Mouse (Mus musculus) liver, embryonic 14.5 days (tissue): ENCODE measurements at regions not wholly inside any gene's neighbourhood (a gene's known extent, or its start where the extent isn't known, plus 50 kb on each side); places are given as distances from the start of the nearest gene placed in this dataset.

Experiments used
- ATAC-seq: fragments of 200-750 bp; cut with Nextera tagmentation; 2 replicates; pipeline ENCODE4 v1.8.0; 2017; ENCODE audit warnings: moderate number of reproducible peaks, mild to moderate bottlenecking, moderate library complexity; ENCODE audit not compliant: insufficient read depth
- DNase-seq, 3 experiments: peaks; one replicate each; pipeline ENCODE4 v3.0.0-alpha.2; 2012 to 2013; ENCODE audit warnings: low read depth in 3 of 3, low spot score in 3 of 3
- H3K27ac ChIP-seq: fragments of 300-500 bp; sonication (generic); 2 replicates; pipeline ENCODE4 v1.5.1; 2014; ENCODE audit warnings: moderate library complexity, mild to moderate bottlenecking, control low read depth, inconsistent platforms
- H3K27me3 ChIP-seq: fragments of 300-500 bp; sonication (generic); 2 replicates; pipeline ENCODE4 v1.6.1; 2014; ENCODE audit warnings: mild to moderate bottlenecking, low read length, moderate library complexity; ENCODE audit not compliant: control insufficient read depth, insufficient read depth
- H3K36me3 ChIP-seq: fragments of 300-500 bp; sonication (generic); replicated peaks from 2 replicates; pipeline ENCODE4 v1.6.1; 2014; ENCODE audit warnings: low read depth; ENCODE audit not compliant: control insufficient read depth, insufficient read depth
- H3K4me1 ChIP-seq, 2 experiments: fragments of 200-500 bp in 1 of 2; fragments of 300-500 bp in 1 of 2; sonication (generic) in 1 of 2; replicated peaks; 2 replicates each; pipeline ENCODE4 v1.6.1; 2012 to 2014; ENCODE audit warnings: antibody characterized with exemption in 1 of 2, inconsistent platforms in 1 of 2, low read length in 1 of 2; ENCODE audit not compliant: control insufficient read depth in 2 of 2, insufficient read depth in 2 of 2
- H3K4me2 ChIP-seq: fragments of 300-500 bp; sonication (generic); 2 replicates; pipeline ENCODE4 v1.6.1; 2014; ENCODE audit warnings: low read depth, mild to moderate bottlenecking, control low read depth, moderate library complexity
- H3K4me3 ChIP-seq, 2 experiments: fragments of 200-500 bp in 1 of 2; fragments of 300-500 bp in 1 of 2; sonication (generic) in 1 of 2; 2 replicates each; pipeline ENCODE4 v1.5.1; 2012 to 2014; ENCODE audit warnings: low read depth in 2 of 2, low read length in 2 of 2, mild to moderate bottlenecking in 2 of 2, control low read depth in 1 of 2, inconsistent platforms in 1 of 2, moderate library complexity in 1 of 2; ENCODE audit not compliant: insufficient read depth in 1 of 2
- H3K9ac ChIP-seq: fragments of 300-500 bp; sonication (generic); replicated peaks from 2 replicates; pipeline ENCODE4 v1.6.1; 2014; ENCODE audit warnings: mild to moderate bottlenecking, control low read depth, moderate library complexity
- H3K9me3 ChIP-seq: fragments of 300-500 bp; sonication (generic); 2 replicates; pipeline ENCODE4 v1.6.1; 2016; ENCODE audit warnings: low read length, mixed read lengths; ENCODE audit not compliant: control insufficient read depth
- CTCF ChIP-seq: IDR thresholded peaks from 2 replicates; pipeline ENCODE4 v1.5.1; 2016; ENCODE audit warnings: antibody characterized with exemption, low read depth, control low read depth
- EP300 ChIP-seq: IDR thresholded peaks from 2 replicates; pipeline ENCODE4 v1.6.1; 2016; ENCODE audit warnings: antibody characterized with exemption, low read depth
- WGBS: fragments of 180-500 bp; shearing (Covaris S2); extraction: QIAGEN DNeasy Blood & Tissue Kit; methylation state at CpG from one replicate; pipeline ENCODE4 v1.1.7; 2014; ENCODE audit not compliant: insufficient replicate concordance; 5-methylcytosine and 5-hydroxymethylcytosine counted together

DNA sequence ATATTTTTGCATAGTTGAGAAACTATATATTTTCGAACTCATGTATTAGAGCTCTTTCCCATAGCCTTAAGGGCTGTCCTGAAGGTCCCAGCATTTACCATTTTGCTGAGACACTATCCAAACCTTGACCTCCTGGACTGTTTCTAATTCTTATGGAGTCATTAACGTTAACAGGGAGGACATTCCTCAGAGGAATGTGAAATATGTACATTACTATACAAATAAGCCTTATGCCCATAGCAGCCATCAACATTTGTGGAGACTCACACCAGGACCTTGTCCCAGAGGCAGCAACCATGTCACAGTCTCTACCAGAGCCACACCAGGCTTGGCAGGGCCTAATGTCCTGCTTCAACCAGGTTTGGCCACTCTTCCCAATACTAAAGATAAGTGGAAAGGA, 54.6 kb upstream of the Atp13a3 start:
- TF ChIP-seq CTCF (no peak), EP300 (no peak)
- no peaks in the 10 kb centered on the region for H3K27me3 ChIP-seq
- peaks cover 26 to 28% of the 10 kb centered on the region in 2 experiments for H3K4me1 ChIP-seq
- ATAC-seq (no peak), DNase-seq (no peak)
- no peak overlapping the region for H3K4me3 ChIP-seq
- no peak overlapping the region for H3K4me2 ChIP-seq
- H3K27ac ChIP-seq, result no peak overlapping the region
- H3K9ac ChIP-seq, result no peak overlapping the region
- H3K36me3 ChIP-seq, result no peaks in the 10 kb centered on the region
- WGBS, result 65% methylated on average over 2 of the region's 2 CpGs
- peaks cover 5% of the 10 kb centered on the region; the same call in 1 of the 2 replicates for H3K9me3 ChIP-seq

DNA sequence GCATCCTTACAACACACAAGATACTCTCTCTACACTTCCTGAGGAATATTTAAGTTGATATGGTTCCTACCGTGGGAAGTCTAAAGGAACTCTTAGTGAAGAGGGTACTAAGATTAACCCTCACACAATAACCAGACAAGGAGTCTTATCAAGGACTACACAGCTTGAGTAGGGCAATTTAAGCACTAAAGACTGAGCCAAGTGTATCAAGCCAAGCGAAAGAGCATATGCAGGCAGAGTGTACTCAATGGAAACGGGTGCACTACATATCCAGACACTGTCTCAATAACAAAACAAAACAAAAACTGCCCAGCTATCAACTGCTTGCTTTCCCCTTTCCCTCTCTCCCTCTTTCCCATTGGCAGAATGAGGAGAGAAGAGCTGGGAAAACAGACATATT, 52.1 kb upstream of the Atp13a3 start:
- H3K27me3 ChIP-seq, result no peaks in the 10 kb centered on the region
- H3K36me3 ChIP-seq, result no peaks in the 10 kb centered on the region
- H3K9ac ChIP-seq, result no peak overlapping the region
- 0 out of 2 replicates have a peak overlapping the region, but pooled peaks have one; percentile 13 for H3K4me2 ChIP-seq
- peak overlapping the region; percentile 37 for H3K27ac ChIP-seq
- peaks cover 40 to 45% of the 10 kb centered on the region in 2 experiments for H3K4me1 ChIP-seq
- H3K4me3 ChIP-seq, result no peak overlapping the region
- peaks cover 5% of the 10 kb centered on the region; the same call in 1 of the 2 replicates for H3K9me3 ChIP-seq
- TF ChIP-seq CTCF (no peak), EP300 (peak; percentile 50)
- DNase-seq, result peak in 1 of 3 experiments; percentile 24
- WGBS, result 20% methylated on average over 3 of the region's 3 CpGs
- ATAC-seq, result peak; percentile 60

DNA sequence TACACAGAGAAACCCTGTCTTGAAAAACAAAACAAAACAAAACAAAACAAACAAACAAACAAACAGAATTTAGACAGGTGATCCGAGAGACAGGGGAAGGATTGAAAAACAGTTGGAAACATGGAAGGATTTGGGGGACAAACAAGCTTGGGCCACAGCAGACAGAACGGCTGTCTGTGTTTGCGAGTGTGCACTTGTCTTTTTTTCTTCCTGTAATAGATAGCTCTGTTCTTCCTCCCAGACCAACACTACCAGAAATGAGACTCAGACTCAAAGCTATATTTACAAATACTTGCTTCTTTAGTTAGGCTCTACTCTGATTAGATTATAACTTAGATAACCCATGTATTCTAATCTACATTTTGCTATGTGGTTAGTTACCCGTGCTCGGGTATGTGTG, 51.6 kb upstream of the Atp13a3 start:
- Histone ChIP-seq H3K9ac (no peak overlapping the region), H3K4me2 (no peak overlapping the region; the same call in 1 of the 2 replicates), H3K27me3 (no peaks in the 10 kb centered on the region), H3K36me3 (no peaks in the 10 kb centered on the region), H3K27ac (peak overlapping the region; percentile 29), H3K4me3 (no peak overlapping the region), H3K9me3 (peaks cover 5% of the 10 kb centered on the region; the same call in 1 of the 2 replicates), H3K4me1 (peaks cover 42 to 47% of the 10 kb centered on the region in 2 experiments)
- TF ChIP-seq EP300 (no peak), CTCF (no peak)
- ATAC-seq, result no peak
- WGBS, result 17% methylated on average over 5 of the region's 5 CpGs
- DNase-seq, result no peak

DNA sequence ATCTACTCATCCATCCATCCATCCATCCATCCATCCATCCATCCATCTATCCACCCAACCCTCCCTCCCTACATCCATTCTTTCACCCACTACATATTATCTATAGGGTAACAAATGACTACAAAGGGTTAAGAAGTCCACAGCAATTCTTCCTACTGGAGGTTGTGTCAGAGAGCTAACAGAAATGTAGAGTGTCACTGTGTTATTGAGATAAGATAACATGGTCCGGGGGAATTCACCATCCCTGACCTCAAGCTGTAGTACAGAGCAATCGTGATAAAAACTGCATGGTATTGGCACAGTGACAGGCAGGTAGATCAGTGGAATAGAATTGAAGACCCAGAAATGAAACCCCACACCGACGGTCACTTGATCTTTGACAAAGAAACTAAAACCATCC, 50.9 kb upstream of the Atp13a3 start:
- peak overlapping the region; percentile 15 for H3K27ac ChIP-seq
- WGBS, result 12% methylated on average over 4 of the region's 4 CpGs
- H3K27me3 ChIP-seq, result no peaks in the 10 kb centered on the region
- peaks cover 5% of the 10 kb centered on the region; the same call in 1 of the 2 replicates for H3K9me3 ChIP-seq
- DNase-seq (peak; percentile 47 to 57 (median 49)), ATAC-seq (peak; percentile 83)
- no peak overlapping the region for H3K9ac ChIP-seq
- no peaks in the 10 kb centered on the region for H3K36me3 ChIP-seq
- H3K4me1 ChIP-seq, result peaks cover 42 to 48% of the 10 kb centered on the region in 2 experiments
- no peak overlapping the region for H3K4me3 ChIP-seq
- TF ChIP-seq EP300, result peak; percentile 89
- TF ChIP-seq CTCF, result no peak
- peak overlapping the region; percentile 29 for H3K4me2 ChIP-seq
